Mouse (Mus musculus) neural tube, embryonic 15.5 days (tissue): ENCODE measurements around the gene Bola2. TPM values are rescaled to one million over a fixed set of nuclear protein-coding genes. Genes with fewer than 3 reads are reported as not detected.
"Not testable (repeated sequence)": the region's sequence is repeated elsewhere in the genome, so short reads cannot be mapped to it uniquely, and the experiment has no call there.

Experiments used
- ATAC-seq: fragments of 200-750 bp; cut with Nextera tagmentation; 2 replicates; pipeline ENCODE4 v1.8.0; 2017; ENCODE audit warnings: mild to moderate bottlenecking, moderate TSS enrichment, moderate library complexity; ENCODE audit not compliant: low FRiP score
- H3K27ac ChIP-seq: fragments of 300-500 bp; sonication (generic); replicated peaks from 2 replicates; pipeline ENCODE4 v1.5.1; 2015; ENCODE audit warnings: mild to moderate bottlenecking, inconsistent platforms
- H3K27me3 ChIP-seq: fragments of 300-500 bp; sonication (generic); replicated peaks from 2 replicates; pipeline ENCODE4 v1.6.1; 2015; ENCODE audit warnings: inconsistent platforms
- H3K36me3 ChIP-seq: fragments of 300-500 bp; sonication (generic); 2 replicates; pipeline ENCODE4 v1.6.1; 2015; ENCODE audit warnings: inconsistent platforms
- H3K4me1 ChIP-seq: fragments of 300-500 bp; sonication (generic); 2 replicates; pipeline ENCODE4 v1.6.1; 2015; ENCODE audit warnings: inconsistent platforms
- H3K4me2 ChIP-seq: fragments of 300-500 bp; sonication (generic); 2 replicates; pipeline ENCODE4 v1.6.1; 2015; ENCODE audit warnings: inconsistent platforms, mild to moderate bottlenecking, moderate library complexity
- H3K4me3 ChIP-seq: fragments of 300-500 bp; sonication (generic); replicated peaks from 2 replicates; pipeline ENCODE4 v1.5.1; 2015; ENCODE audit warnings: mild to moderate bottlenecking, inconsistent platforms
- H3K9ac ChIP-seq: fragments of 300-500 bp; sonication (generic); replicated peaks from 2 replicates; pipeline ENCODE4 v1.6.1; 2015; ENCODE audit warnings: mild to moderate bottlenecking, inconsistent platforms
- H3K9me3 ChIP-seq: fragments of 300-500 bp; sonication (generic); replicated peaks from 2 replicates; pipeline ENCODE4 v1.6.1; 2016; ENCODE audit warnings: inconsistent platforms
- WGBS: fragments of 180-500 bp; shearing (Covaris S2); methylation state at CpG from one replicate; pipeline ENCODE4 v1.1.7; 2015; ENCODE audit warnings: mixed read lengths; 5-methylcytosine and 5-hydroxymethylcytosine counted together
- polyA plus RNA-seq: library from polyadenylated mRNA; unstranded; fragments of >200 nt; fragmentation: Nextera tagmentation; extraction: Ambion mirVana; gene quantifications from 2 replicates; pipeline ENCODE4 v1.2.1, GENCODE M21; 2015

Gene Bola2
- polyA plus RNA-seq, 1 experiment from 2014 or later = 154 TPM

DNA sequence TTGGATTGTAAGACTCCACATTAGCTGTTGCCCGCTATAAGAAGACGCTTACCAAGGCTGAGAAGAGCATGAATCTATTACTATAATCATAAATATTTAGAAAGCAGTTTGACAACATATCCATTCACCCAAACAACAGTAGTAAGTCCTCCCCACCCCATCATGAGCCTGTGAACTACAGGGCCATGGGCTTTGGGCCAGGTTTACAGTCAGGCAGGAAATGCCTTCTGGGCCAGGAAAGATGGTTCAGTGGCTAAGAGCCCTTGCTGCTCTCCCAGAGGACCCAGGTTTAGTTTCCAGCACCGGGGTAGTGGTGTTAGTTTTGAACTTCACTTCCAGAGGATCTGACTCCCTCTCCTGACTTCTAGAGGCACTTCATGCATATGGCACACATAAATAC lies 22.4 kb downstream of the Bola2 start:
- no peak overlapping the region for H3K9ac ChIP-seq
- WGBS = 86% methylated on average over 3 of the region's 3 CpGs
- ATAC-seq = no peak
- H3K36me3 ChIP-seq = no peaks in the 10 kb centered on the region
- H3K9me3 ChIP-seq = no peaks in the 10 kb centered on the region
- H3K27ac ChIP-seq = no peak overlapping the region
- H3K4me3 ChIP-seq = no peak overlapping the region
- no peaks in the 10 kb centered on the region for H3K4me1 ChIP-seq
- no peaks in the 10 kb centered on the region for H3K27me3 ChIP-seq
- no peak overlapping the region for H3K4me2 ChIP-seq

DNA sequence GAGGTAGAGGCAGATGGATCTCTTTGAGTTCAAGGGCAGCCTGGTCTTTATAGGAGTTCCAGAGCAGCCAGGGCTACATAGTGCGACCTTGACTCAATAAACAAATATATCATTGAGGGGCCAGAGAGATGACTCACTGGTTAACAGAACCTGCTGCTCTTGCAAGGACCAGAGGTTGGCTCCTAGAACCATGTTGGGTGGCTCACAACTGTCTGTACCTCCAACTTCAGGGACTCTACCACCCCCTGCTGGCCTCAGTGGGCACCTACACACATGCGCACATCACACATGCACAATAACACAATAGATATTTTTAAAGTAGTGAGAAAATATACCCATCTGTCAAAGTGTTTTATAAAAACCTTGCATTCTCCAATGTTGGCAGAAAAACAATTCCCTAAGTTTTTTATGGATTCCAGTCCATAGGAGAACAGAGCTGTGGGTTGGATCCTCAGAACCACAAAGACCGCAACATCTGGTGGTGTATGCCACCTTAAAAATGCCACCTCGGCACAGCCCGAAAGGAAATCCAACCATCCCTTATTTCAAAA lies 23.7 kb downstream of the Bola2 start:
- Histone ChIP-seq H3K9me3 (no peaks in the 10 kb centered on the region), H3K27ac (no peak overlapping the region), H3K4me2 (no peak overlapping the region), H3K4me3 (no peak overlapping the region), H3K36me3 (no peaks in the 10 kb centered on the region), H3K9ac (no peak overlapping the region), H3K4me1 (no peaks in the 10 kb centered on the region), H3K27me3 (no peaks in the 10 kb centered on the region)
- ATAC-seq = no peak
- 97% methylated on average over 5 of the region's 5 CpGs for WGBS

DNA sequence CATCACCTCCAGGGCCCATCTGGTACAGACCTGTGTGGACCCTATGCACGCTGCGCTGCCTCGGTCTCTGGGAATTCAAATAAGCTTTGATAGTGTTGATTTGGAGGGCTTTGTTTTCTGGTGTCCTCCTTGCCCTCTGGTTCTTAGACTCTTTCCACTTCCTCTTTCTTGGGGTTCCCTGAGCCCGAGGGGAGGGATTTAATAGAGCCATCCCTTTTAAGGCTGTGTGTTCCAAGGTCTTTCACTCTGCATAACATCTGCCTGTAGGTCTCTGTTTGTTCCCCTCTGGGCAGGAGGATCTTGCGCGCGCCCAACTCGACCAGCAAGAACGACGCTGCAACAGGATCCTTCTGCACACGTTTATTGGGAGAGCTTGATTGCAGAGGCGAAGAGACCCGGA lies 26.4 kb downstream of the Bola2 start:
- Histone ChIP-seq H3K36me3 (no peaks in the 10 kb centered on the region), H3K4me1 (no peaks in the 10 kb centered on the region), H3K27me3 (no peaks in the 10 kb centered on the region), H3K9me3 (no peaks in the 10 kb centered on the region), H3K27ac (no peak overlapping the region), H3K4me3 (no peak overlapping the region), H3K4me2 (no peak overlapping the region), H3K9ac (no peak overlapping the region)
- WGBS = 93% methylated on average over 13 of the region's 13 CpGs
- no peak for ATAC-seq

DNA sequence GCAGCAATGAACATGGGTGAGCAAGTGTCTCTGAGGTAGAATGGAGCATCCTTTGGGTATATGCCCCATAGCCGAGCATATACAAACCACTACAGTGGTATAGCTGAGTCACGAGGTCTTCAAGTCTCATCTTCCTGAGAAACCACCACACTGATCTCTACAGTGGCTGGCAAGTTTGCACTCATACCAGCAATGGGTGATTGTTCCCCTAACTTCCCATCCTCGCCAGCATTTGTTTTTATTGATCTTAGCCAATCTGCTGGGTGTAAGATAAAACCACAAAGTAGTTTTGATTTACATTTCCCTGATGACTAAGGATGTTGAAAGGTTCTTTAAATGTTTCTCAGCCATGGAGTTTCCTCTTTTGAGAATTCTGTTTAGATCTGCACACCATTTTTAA lies 29.9 kb downstream of the Bola2 start:
- Histone ChIP-seq H3K9me3 (no peaks in the 10 kb centered on the region), H3K4me2 (no peak overlapping the region), H3K27ac (no peak overlapping the region), H3K9ac (no peak overlapping the region), H3K4me3 (no peak overlapping the region), H3K27me3 (no peaks in the 10 kb centered on the region), H3K4me1 (no peaks in the 10 kb centered on the region), H3K36me3 (no peaks in the 10 kb centered on the region)
- WGBS = 80% methylated on average over 3 of the region's 3 CpGs
- ATAC-seq = no peak

DNA sequence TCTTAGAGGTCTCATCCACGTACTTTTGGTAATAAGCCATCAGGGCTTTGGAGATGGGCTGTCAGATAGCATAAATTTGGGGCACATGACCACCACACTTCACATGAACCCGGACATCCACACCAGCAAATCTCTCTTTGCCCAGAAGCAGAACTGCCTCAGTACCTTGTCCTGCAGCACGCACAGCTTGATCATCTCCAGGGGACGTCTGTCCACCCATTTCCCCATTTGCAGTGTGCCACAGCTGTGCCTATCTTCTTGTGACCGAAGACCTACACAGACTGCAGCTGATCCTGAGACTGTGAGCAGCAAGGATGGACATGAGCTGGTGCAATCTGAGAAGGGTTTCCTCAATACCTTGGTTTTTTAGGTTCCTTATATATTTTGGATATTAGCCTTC lies 30.5 kb downstream of the Bola2 start:
- ATAC-seq = no peak
- Histone ChIP-seq H3K4me3 (no peak overlapping the region), H3K27me3 (no peaks in the 10 kb centered on the region), H3K36me3 (no peaks in the 10 kb centered on the region), H3K4me2 (no peak overlapping the region), H3K9me3 (no peaks in the 10 kb centered on the region), H3K27ac (no peak overlapping the region), H3K4me1 (no peaks in the 10 kb centered on the region), H3K9ac (no peak overlapping the region)
- WGBS = 84% methylated on average over 5 of the region's 5 CpGs

DNA sequence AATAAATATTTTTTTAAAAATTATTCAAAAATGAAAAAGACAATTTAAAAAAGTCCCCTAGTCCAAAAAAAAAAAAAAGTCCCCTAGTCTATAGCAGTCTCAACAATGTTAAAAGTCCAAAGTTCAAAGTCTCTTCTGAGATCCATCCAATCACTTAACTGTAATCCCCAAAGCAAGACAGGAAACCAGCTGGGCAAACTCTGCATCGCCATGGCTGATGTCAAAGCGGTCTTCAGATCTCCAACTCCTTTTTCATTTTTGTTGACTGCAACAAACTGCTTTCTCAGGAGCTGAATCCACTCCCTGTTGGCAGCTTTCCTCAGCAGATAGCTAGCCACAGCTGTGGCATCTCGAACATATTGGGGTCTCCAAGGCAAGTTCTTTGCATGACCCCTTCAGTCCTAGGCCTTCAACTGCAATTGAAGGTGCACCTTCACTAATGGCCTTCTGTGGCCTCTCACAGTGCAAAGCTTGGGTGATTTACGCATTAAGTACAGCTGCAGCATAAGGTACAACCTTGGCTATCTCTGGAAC lies 35.1 kb downstream of the Bola2 start:
- not testable (repeated sequence) for H3K4me1 ChIP-seq, H3K9me3 ChIP-seq, H3K4me2 ChIP-seq, H3K36me3 ChIP-seq, H3K4me3 ChIP-seq, H3K27ac ChIP-seq, ATAC-seq, H3K27me3 ChIP-seq, H3K9ac ChIP-seq
- WGBS = 87% methylated on average over 4 of the region's 4 CpGs

DNA sequence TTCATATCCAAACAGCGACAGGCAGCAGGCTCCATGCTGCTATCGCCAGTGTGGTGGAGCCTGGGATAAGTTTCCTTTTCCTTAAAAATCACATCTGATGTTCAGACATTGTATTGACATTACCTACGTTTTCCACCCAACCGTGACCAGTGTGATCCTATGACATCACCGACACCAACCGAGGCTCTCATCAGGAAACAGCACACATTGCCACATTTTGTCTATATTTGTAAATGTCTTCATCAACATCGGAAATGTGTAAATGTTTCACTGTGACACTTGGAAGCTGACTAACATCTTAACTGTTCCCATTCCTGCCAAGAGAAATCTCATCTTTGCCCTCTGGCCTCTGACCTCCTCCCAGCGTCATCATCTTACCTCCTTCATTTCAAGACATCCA lies 40.9 kb downstream of the Bola2 start:
- H3K4me2 ChIP-seq = no peak overlapping the region
- H3K9me3 ChIP-seq = no peaks in the 10 kb centered on the region
- 84% methylated on average over 8 of the region's 8 CpGs for WGBS
- H3K4me3 ChIP-seq = no peak overlapping the region
- no peak overlapping the region for H3K27ac ChIP-seq
- H3K36me3 ChIP-seq = no peaks in the 10 kb centered on the region
- no peaks in the 10 kb centered on the region for H3K27me3 ChIP-seq
- no peak overlapping the region for H3K9ac ChIP-seq
- no peaks in the 10 kb centered on the region for H3K4me1 ChIP-seq
- no peak for ATAC-seq

DNA sequence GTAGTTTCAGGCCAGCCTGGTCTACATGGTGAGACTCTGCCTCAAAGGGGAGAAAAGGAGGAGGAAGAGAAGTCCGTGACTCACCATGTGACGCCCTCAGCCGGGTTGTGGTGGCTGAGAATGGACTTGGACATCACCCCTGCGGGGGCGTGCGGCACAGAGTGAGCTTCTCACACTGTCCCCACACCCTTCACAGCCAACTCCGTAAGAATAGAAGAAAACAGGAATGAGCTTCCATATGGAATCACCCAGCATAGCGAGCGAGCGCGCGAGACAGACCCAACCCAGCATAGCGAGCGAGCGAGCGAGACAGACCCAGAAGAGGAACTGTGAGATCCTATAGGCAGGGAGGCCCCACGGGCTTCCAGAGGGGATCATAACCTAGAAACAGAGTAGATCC lies 44.4 kb downstream of the Bola2 start:
- no peaks in the 10 kb centered on the region for H3K9me3 ChIP-seq
- no peak overlapping the region for H3K27ac ChIP-seq
- no peaks in the 10 kb centered on the region for H3K36me3 ChIP-seq
- H3K9ac ChIP-seq = no peak overlapping the region
- no peaks in the 10 kb centered on the region for H3K27me3 ChIP-seq
- WGBS = 87% methylated on average over 17 of the region's 17 CpGs
- no peak overlapping the region for H3K4me3 ChIP-seq
- H3K4me1 ChIP-seq = no peaks in the 10 kb centered on the region
- no peak overlapping the region for H3K4me2 ChIP-seq
- no peak for ATAC-seq

DNA sequence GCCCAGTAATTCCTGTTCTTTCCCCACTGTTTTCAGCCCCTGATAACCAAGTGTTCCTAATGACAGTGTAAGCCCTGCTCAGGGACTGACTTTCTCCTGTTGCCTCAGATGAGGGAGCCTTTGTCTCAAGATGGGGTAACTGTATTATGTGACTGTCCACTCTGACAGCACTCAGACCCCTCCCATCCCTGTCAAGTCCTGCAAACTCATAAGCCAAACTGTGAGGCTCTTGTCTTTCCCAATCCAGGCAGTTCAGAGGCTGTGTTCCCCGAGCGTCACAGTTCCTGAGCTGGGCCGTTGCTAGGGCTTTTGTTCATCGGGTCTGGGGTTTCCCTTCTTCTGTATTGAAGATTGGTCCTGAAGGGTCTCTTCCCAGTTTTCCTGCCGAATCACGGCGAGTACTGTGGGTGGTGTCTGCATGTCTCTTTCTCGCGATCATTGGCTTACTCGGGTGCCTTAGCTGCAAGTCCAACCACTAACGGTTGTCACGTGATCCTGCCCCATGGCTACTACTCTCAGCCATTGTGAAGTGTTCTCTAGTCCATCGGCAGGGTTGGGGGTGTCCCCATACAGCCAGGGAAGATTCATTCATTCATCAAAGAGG lies 45.0 kb downstream of the Bola2 start:
- no peak for ATAC-seq
- Histone ChIP-seq H3K9me3 (no peaks in the 10 kb centered on the region), H3K36me3 (no peaks in the 10 kb centered on the region), H3K9ac (no peak overlapping the region), H3K4me2 (no peak overlapping the region), H3K27ac (no peak overlapping the region), H3K27me3 (no peaks in the 10 kb centered on the region), H3K4me1 (no peaks in the 10 kb centered on the region), H3K4me3 (no peak overlapping the region)
- 78% methylated on average over 13 of the region's 13 CpGs for WGBS

DNA sequence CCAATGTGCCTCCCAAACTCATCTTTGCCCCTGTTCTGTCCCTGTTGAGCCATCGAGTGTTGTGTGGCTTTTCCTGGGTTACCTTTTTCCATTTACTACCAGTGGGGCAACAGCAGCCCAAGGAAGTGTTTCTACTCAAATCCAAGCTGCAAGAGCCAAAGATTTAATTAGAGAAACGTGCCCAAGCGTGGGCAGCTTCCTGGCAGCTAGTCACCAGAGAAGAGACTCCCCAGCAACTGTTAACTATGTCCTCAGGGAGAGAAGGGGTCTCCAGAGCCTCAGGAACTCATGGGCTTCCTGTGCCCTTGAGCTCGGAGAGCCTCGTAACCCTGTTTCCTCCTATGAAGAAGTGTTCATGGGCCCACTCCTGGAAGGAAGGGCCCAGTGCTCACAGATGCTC lies 45.8 kb downstream of the Bola2 start:
- Histone ChIP-seq H3K36me3 (no peaks in the 10 kb centered on the region), H3K27me3 (no peaks in the 10 kb centered on the region)
- WGBS = 80% methylated on average over 5 of the region's 5 CpGs

DNA sequence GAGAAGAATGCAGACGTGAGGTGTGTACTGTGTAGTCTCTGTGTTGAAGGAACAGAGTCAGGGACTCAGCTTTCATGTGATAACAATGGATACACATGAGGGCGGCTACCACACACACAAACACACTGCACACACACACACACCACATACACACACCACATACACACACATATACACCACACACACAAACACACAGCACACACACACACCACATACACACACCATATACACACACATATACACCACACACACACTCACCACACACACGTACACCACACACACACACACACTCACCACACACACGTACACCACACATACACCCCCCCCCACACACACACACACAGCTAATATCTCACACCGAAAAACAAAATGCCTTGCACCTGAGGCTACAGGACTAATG lies 46.3 kb downstream of the Bola2 start:
- Histone ChIP-seq H3K4me3 (no peak overlapping the region), H3K27ac (no peak overlapping the region), H3K27me3 (no peaks in the 10 kb centered on the region), H3K9ac (no peak overlapping the region), H3K4me1 (no peaks in the 10 kb centered on the region), H3K4me2 (no peak overlapping the region), H3K9me3 (no peaks in the 10 kb centered on the region), H3K36me3 (no peaks in the 10 kb centered on the region)
- no peak for ATAC-seq
- WGBS = 89% methylated on average over 5 of the region's 5 CpGs

More for the DNA sequence above, 45.8 kb downstream of the Bola2 start:
- H3K4me3 ChIP-seq = no peak overlapping the region
- no peak overlapping the region for H3K27ac ChIP-seq
- H3K4me2 ChIP-seq = no peak overlapping the region
- no peaks in the 10 kb centered on the region for H3K9me3 ChIP-seq
- ATAC-seq = no peak
- no peaks in the 10 kb centered on the region for H3K4me1 ChIP-seq
- no peak overlapping the region for H3K9ac ChIP-seq

DNA sequence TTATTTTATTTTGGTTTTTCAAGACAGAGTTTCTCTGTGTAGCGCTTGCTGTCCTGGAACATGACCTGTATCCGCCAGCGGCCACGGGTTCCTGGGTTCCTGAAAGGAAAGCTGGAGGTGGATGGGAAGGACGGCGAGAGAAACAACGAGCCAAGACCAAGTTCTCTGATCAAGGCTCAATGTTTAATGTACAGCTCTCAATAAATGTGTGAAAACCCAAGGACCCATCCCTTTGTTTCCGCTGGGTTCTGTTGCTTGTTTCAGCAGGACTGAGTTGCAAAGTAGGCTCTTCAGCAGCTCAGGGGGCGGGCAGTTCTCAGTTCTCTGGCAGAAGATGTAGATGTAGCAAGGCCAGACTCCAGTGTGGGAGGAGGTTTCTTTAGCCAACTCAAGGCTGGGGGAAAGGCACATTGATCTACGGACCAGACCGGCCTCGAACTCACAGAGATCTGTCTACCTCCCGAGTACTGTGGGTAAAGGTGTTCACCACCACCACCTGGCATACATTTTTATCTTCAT lies 46.8 kb downstream of the Bola2 start:
- no peak overlapping the region for H3K4me2 ChIP-seq
- no peaks in the 10 kb centered on the region for H3K27me3 ChIP-seq
- no peak overlapping the region for H3K4me3 ChIP-seq
- H3K9me3 ChIP-seq = no peaks in the 10 kb centered on the region
- no peak overlapping the region for H3K9ac ChIP-seq
- ATAC-seq = no peak
- H3K36me3 ChIP-seq = no peaks in the 10 kb centered on the region
- no peaks in the 10 kb centered on the region for H3K4me1 ChIP-seq
- 94% methylated on average over 13 of the region's 13 CpGs for WGBS
- H3K27ac ChIP-seq = no peak overlapping the region
